Mouse (Mus musculus): Measurements from ENCODE around the gene Mcm2. TPM values are rescaled to one million over a fixed set of nuclear protein-coding genes. Genes with fewer than 3 reads are reported as not detected.

Mcm2 gene
- total RNA-seq, 1 experiment = 237 TPM

DNA sequence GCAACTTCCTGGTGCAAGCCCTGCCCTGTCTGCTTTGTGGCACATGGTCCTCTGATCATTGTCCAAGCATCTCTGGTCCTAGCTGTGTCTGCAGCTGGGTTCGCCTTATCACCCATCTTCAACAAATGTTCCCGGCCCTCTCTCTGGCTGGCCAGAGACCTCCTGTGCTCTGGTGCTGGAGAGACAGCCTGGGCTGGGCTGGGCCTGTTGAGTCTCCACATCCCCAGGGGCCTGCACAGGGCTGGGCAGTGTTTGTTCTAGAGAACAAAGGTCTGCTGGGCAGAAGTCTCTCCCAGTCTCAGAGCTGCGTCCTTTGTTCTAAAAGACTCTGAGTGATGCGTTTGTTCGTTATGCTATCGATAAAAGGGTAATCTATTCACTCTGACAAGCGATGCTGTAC lies 31.5 kb upstream of the Mcm2 start:
- no peak overlapping the region for H3K9ac ChIP-seq (ENCODE audit: insufficient read depth, low read depth, low read length, poor library complexity, severe bottlenecking)
- DNase-seq (ENCODE audit: low read depth, low spot score) = no peak
- H3K4me3 ChIP-seq (ENCODE audit: insufficient read depth in 1 of 2, low read depth in 1 of 2, low read length in 2 of 2, poor library complexity in 1 of 2, severe bottlenecking in 1 of 2) = no peak overlapping the region
- H3K9me3 ChIP-seq (ENCODE audit: control insufficient read depth, insufficient read depth, low read depth, low read length) = no peaks in the 10 kb centered on the region
- peaks cover 0 to 6% of the 10 kb centered on the region in 2 experiments; a peak in 2 of 4 replicates for H3K4me1 ChIP-seq (ENCODE audit: control insufficient read depth in 2 of 2, insufficient read depth in 2 of 2, low read length in 2 of 2, poor library complexity in 1 of 2)
- no peaks in the 10 kb centered on the region for H3K36me3 ChIP-seq (ENCODE audit: control insufficient read depth, insufficient read depth, low read length, poor library complexity, severe bottlenecking)
- H3K27ac ChIP-seq (ENCODE audit: insufficient read depth, low read depth, low read length, poor library complexity, severe bottlenecking) = no peak overlapping the region
- in situ Hi-C loops (cut with MboI; ENCODE audit: low sequenced_read_pairs in 2 of 2, unreplicated experiment in 2 of 2) = loop anchor here (25.0 kb wide), 1 partner anchor 632 kb away; no protein-coding TSS in a partner anchor
- no peak for TF ChIP-seq MAFK (IDR thresholded peaks at IDR 0.05; ENCODE audit: insufficient read depth, low read depth, low read length)
- TF ChIP-seq ZC3H11A (IDR thresholded peaks at IDR 0.05; ENCODE audit: borderline replicate concordance, low read depth, low read length) = no peak

DNA sequence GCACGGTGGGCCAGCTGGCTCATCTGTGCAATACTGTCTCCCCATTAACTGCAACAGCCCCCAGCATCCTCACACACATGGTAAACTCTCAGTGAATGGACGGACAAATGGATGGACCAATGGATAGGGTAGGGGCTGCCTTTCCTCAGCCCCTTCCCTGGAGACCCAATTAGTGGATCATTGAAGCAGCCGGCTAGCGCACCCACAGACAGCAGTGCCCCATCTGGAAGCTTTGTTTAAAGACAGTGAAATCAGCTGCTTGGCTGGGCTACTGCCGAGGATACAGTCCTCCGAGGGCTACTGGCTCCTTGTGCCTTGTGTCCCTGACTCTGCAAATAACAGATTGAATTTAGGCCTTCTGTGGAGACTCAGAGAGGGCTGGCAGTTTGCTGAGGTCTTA lies 30.9 kb upstream of the Mcm2 start:
- peaks cover 0 to 7% of the 10 kb centered on the region in 2 experiments; a peak in 2 of 4 replicates for H3K4me1 ChIP-seq (ENCODE audit: control insufficient read depth in 2 of 2, insufficient read depth in 2 of 2, low read length in 2 of 2, poor library complexity in 1 of 2)
- H3K9ac ChIP-seq (ENCODE audit: insufficient read depth, low read depth, low read length, poor library complexity, severe bottlenecking) = no peak overlapping the region
- TF ChIP-seq CHD2 (IDR thresholded peaks at IDR 0.05; ENCODE audit: low read depth, low read length) (no peak), ZNF384 (IDR thresholded peaks at IDR 0.05; ENCODE audit: low read depth, low read length) (no peak), ZC3H11A (IDR thresholded peaks at IDR 0.05; ENCODE audit: borderline replicate concordance, low read depth, low read length) (no peak), MAFK (IDR thresholded peaks at IDR 0.05; ENCODE audit: insufficient read depth, low read depth, low read length) (no peak), HCFC1 (IDR thresholded peaks at IDR 0.05; ENCODE audit: borderline replicate concordance, insufficient read depth, low read length) (no peak)
- H3K36me3 ChIP-seq (ENCODE audit: control insufficient read depth, insufficient read depth, low read length, poor library complexity, severe bottlenecking) = no peaks in the 10 kb centered on the region
- H3K4me3 ChIP-seq (ENCODE audit: insufficient read depth in 1 of 2, low read depth in 1 of 2, low read length in 2 of 2, poor library complexity in 1 of 2, severe bottlenecking in 1 of 2) = no peak overlapping the region
- no peaks in the 10 kb centered on the region for H3K9me3 ChIP-seq (ENCODE audit: control insufficient read depth, insufficient read depth, low read depth, low read length)
- no peak for DNase-seq (ENCODE audit: low read depth, low spot score)
- no peak overlapping the region for H3K27ac ChIP-seq (ENCODE audit: insufficient read depth, low read depth, low read length, poor library complexity, severe bottlenecking)
- in situ Hi-C loops (cut with MboI; ENCODE audit: low sequenced_read_pairs in 2 of 2, unreplicated experiment in 2 of 2) = loop anchor here (25.0 kb wide), 1 partner anchor 633 kb away; no protein-coding TSS in a partner anchor

DNA sequence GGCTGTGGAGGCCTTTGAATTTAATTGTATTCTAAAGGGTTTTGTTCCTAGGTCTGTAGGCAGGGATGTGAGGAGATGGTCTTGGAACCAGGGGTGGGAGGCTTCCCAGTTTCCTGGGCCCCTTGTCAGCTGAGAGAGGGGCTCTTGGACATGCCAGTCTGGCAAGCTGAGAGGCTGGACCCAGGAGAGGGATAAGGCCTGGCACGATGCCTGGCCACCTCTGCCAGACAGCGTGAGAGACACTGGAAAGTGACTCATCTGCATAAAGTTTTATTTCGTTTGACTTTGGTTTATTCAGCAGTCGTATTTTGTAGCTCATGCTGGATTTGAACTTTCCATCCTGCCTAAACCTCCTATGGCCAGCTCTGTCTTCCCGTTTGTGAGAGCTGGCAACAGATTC lies 30.0 kb upstream of the Mcm2 start:
- no peak for TF ChIP-seq HCFC1 (IDR thresholded peaks at IDR 0.05; ENCODE audit: borderline replicate concordance, insufficient read depth, low read length)
- TF ChIP-seq CHD2 (IDR thresholded peaks at IDR 0.05; ENCODE audit: low read depth, low read length) = no peak
- no peak for TF ChIP-seq ZC3H11A (IDR thresholded peaks at IDR 0.05; ENCODE audit: borderline replicate concordance, low read depth, low read length)
- TF ChIP-seq ZNF384 (IDR thresholded peaks at IDR 0.05; ENCODE audit: low read depth, low read length) = no peak
- TF ChIP-seq MAFK (IDR thresholded peaks at IDR 0.05; ENCODE audit: insufficient read depth, low read depth, low read length) = no peak
- in situ Hi-C loops (cut with MboI; ENCODE audit: low sequenced_read_pairs in 2 of 2, unreplicated experiment in 2 of 2) = loop anchor here (25.0 kb wide), 1 partner anchor 634 kb away; no protein-coding TSS in a partner anchor
- H3K9me3 ChIP-seq (ENCODE audit: control insufficient read depth, insufficient read depth, low read depth, low read length) = no peaks in the 10 kb centered on the region
- H3K27ac ChIP-seq (ENCODE audit: insufficient read depth, low read depth, low read length, poor library complexity, severe bottlenecking) = no peak overlapping the region
- no peak overlapping the region for H3K9ac ChIP-seq (ENCODE audit: insufficient read depth, low read depth, low read length, poor library complexity, severe bottlenecking)
- peaks cover 0 to 9% of the 10 kb centered on the region in 2 experiments; a peak in 2 of 4 replicates for H3K4me1 ChIP-seq (ENCODE audit: control insufficient read depth in 2 of 2, insufficient read depth in 2 of 2, low read length in 2 of 2, poor library complexity in 1 of 2)
- H3K4me3 ChIP-seq (ENCODE audit: insufficient read depth in 1 of 2, low read depth in 1 of 2, low read length in 2 of 2, poor library complexity in 1 of 2, severe bottlenecking in 1 of 2) = no peak overlapping the region
- no peak for DNase-seq (ENCODE audit: low read depth, low spot score)
- H3K36me3 ChIP-seq (ENCODE audit: control insufficient read depth, insufficient read depth, low read length, poor library complexity, severe bottlenecking) = no peaks in the 10 kb centered on the region

DNA sequence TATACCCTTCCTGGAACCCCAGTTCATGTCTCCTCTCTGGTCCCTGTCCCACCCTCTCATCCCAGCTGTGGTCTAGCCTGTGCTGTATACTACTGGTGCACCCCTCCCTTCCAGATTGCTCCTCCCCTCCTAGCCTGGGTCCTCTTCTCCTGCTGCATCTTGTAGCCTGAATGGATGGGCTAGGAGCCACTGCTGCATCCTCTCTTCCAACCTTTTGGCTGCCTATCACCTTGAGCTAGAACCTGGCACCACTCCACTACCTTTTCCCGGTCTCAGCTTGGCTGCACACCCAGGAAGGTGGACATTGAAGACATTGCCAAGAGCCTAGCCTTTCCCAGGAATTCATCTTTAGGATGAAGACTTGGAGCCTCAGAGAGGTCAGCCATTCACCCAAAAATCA lies 29.4 kb upstream of the Mcm2 start:
- peaks cover 0 to 9% of the 10 kb centered on the region in 2 experiments; a peak in 2 of 4 replicates for H3K4me1 ChIP-seq (ENCODE audit: control insufficient read depth in 2 of 2, insufficient read depth in 2 of 2, low read length in 2 of 2, poor library complexity in 1 of 2)
- DNase-seq (ENCODE audit: low read depth, low spot score) = no peak
- no peak overlapping the region for H3K27ac ChIP-seq (ENCODE audit: insufficient read depth, low read depth, low read length, poor library complexity, severe bottlenecking)
- no peak overlapping the region for H3K4me3 ChIP-seq (ENCODE audit: insufficient read depth in 1 of 2, low read depth in 1 of 2, low read length in 2 of 2, poor library complexity in 1 of 2, severe bottlenecking in 1 of 2)
- no peak overlapping the region for H3K9ac ChIP-seq (ENCODE audit: insufficient read depth, low read depth, low read length, poor library complexity, severe bottlenecking)
- H3K9me3 ChIP-seq (ENCODE audit: control insufficient read depth, insufficient read depth, low read depth, low read length) = no peaks in the 10 kb centered on the region
- TF ChIP-seq CHD2 (IDR thresholded peaks at IDR 0.05; ENCODE audit: low read depth, low read length) = no peak
- TF ChIP-seq ZNF384 (IDR thresholded peaks at IDR 0.05; ENCODE audit: low read depth, low read length) = no peak
- TF ChIP-seq ZC3H11A (IDR thresholded peaks at IDR 0.05; ENCODE audit: borderline replicate concordance, low read depth, low read length) = no peak
- TF ChIP-seq HCFC1 (IDR thresholded peaks at IDR 0.05; ENCODE audit: borderline replicate concordance, insufficient read depth, low read length) = no peak
- no peak for TF ChIP-seq MAFK (IDR thresholded peaks at IDR 0.05; ENCODE audit: insufficient read depth, low read depth, low read length)
- in situ Hi-C loops (cut with MboI; ENCODE audit: low sequenced_read_pairs in 2 of 2, unreplicated experiment in 2 of 2) = loop anchor here (25.0 kb wide), 1 partner anchor 634 kb away; no protein-coding TSS in a partner anchor
- no peaks in the 10 kb centered on the region for H3K36me3 ChIP-seq (ENCODE audit: control insufficient read depth, insufficient read depth, low read length, poor library complexity, severe bottlenecking)

DNA sequence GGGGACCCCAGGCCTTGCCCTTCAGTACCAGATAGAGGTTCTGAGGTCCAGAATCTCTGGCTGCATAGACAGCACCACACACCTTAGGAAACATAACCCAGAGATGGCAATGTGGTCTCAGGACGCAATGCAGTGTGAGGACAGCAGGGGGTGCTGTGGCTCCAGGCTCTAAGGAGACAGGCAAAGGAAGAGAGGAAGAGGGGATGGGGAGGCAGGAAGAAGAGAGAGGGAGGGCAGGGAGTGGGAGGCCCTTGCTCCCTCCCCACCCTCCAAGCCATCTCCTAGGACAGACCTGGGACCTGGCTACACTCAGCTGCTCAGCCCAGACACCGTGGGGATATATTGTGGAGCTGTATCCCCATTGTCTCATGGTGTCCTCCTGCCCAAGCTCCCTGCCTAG lies 29.0 kb upstream of the Mcm2 start:
- Histone ChIP-seq H3K36me3 (ENCODE audit: control insufficient read depth, insufficient read depth, low read length, poor library complexity, severe bottlenecking) (no peaks in the 10 kb centered on the region), H3K9me3 (ENCODE audit: control insufficient read depth, insufficient read depth, low read depth, low read length) (no peaks in the 10 kb centered on the region), H3K27ac (ENCODE audit: insufficient read depth, low read depth, low read length, poor library complexity, severe bottlenecking) (no peak overlapping the region), H3K9ac (ENCODE audit: insufficient read depth, low read depth, low read length, poor library complexity, severe bottlenecking) (no peak overlapping the region), H3K4me3 (ENCODE audit: insufficient read depth in 1 of 2, low read depth in 1 of 2, low read length in 2 of 2, poor library complexity in 1 of 2, severe bottlenecking in 1 of 2) (no peak overlapping the region), H3K4me1 (ENCODE audit: control insufficient read depth in 2 of 2, insufficient read depth in 2 of 2, low read length in 2 of 2, poor library complexity in 1 of 2) (peaks cover 0 to 9% of the 10 kb centered on the region in 2 experiments; a peak in 2 of 4 replicates)
- in situ Hi-C loops (cut with MboI; ENCODE audit: low sequenced_read_pairs in 2 of 2, unreplicated experiment in 2 of 2) = loop anchor here (25.0 kb wide), 1 partner anchor 635 kb away; no protein-coding TSS in a partner anchor
- TF ChIP-seq ZC3H11A (IDR thresholded peaks at IDR 0.05; ENCODE audit: borderline replicate concordance, low read depth, low read length) (peak; percentile 77; the same call in 1 of the 2 replicates), CHD2 (IDR thresholded peaks at IDR 0.05; ENCODE audit: low read depth, low read length) (no peak)
- peak; percentile 56 for DNase-seq (ENCODE audit: low read depth, low spot score)
